Mouse (Mus musculus) stomach, embryonic 16.5 days (tissue): Measurements from ENCODE around the gene Tagap. TPM values are rescaled to one million over a fixed set of nuclear protein-coding genes. Genes with fewer than 3 reads are reported as not detected.
"Not testable (repeated sequence)": the region's sequence is repeated elsewhere in the genome, so short reads cannot be mapped to it uniquely, and the experiment has no call there.

Source experiments
- ATAC-seq: fragments of 200-750 bp; cut with Nextera tagmentation; 2 replicates; pipeline ENCODE4 v1.8.0; 2017; ENCODE audit warnings: moderate number of reproducible peaks, moderate TSS enrichment; ENCODE audit not compliant: insufficient read depth, low FRiP score
- H3K27ac ChIP-seq: fragments of 300-500 bp; sonication (generic); 2 replicates; pipeline ENCODE4 v1.5.1; 2014; ENCODE audit warnings: low read length
- H3K27me3 ChIP-seq: fragments of 300-500 bp; sonication (generic); 2 replicates; pipeline ENCODE4 v1.6.1; 2014; ENCODE audit warnings: low read length, control low read depth, mixed read lengths; ENCODE audit not compliant: control insufficient read depth, insufficient read depth
- H3K36me3 ChIP-seq: fragments of 300-500 bp; sonication (generic); 2 replicates; pipeline ENCODE4 v1.6.1; 2014; ENCODE audit warnings: low read length; ENCODE audit not compliant: control insufficient read depth, insufficient read depth
- H3K4me1 ChIP-seq: fragments of 300-500 bp; sonication (generic); 2 replicates; pipeline ENCODE4 v1.6.1; 2014; ENCODE audit warnings: low read length, control low read depth, mixed read lengths; ENCODE audit not compliant: control insufficient read depth, insufficient read depth
- H3K4me2 ChIP-seq: fragments of 300-500 bp; sonication (generic); 2 replicates; pipeline ENCODE4 v1.6.1; 2014; ENCODE audit warnings: low read depth, low read length, mixed read lengths
- H3K4me3 ChIP-seq: fragments of 300-500 bp; sonication (generic); replicated peaks from 2 replicates; pipeline ENCODE4 v1.5.1; 2014; ENCODE audit warnings: mild to moderate bottlenecking, low read length
- H3K9ac ChIP-seq: fragments of 300-500 bp; sonication (generic); 2 replicates; pipeline ENCODE4 v1.6.1; 2014; ENCODE audit warnings: low read length
- H3K9me3 ChIP-seq: fragments of 300-500 bp; sonication (generic); replicated peaks from 2 replicates; pipeline ENCODE4 v1.6.1; 2016; ENCODE audit warnings: low read length, control low read depth; ENCODE audit not compliant: control insufficient read depth
- WGBS: fragments of 180-500 bp; shearing (Covaris S2); extraction: QIAGEN DNeasy Blood & Tissue Kit; methylation state at CpG from one replicate; pipeline ENCODE4 v1.1.7; 2014; 5-methylcytosine and 5-hydroxymethylcytosine counted together
- polyA plus RNA-seq: library from polyadenylated mRNA; unstranded; fragments of >200 nt; fragmentation: Nextera tagmentation; extraction: Ambion mirVana; gene quantifications from 2 replicates; pipeline ENCODE4 v1.2.1, GENCODE M21; 2015

Tagap gene
- polyA plus RNA-seq, 1 experiment from 2014 or later = 1.6 TPM

DNA sequence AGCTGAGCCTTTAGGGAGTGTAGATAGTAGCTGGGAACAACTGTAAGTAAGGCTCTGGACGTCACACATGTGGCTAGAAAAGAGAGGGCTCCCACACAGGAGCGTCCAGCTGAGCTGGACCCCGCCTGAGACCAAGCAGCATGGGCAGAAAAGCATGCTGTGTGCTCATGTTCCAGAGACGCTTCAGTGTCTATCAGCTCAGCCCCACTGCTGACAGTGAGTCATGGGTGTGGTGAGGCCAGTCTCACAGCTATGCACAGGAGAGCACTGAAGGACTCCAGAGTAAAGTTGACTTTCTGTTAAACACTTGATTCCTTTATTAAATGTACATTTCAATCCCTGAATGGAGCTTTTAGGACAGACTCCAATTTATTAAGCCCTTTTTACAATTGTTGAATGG, 25.5 kb downstream of the Tagap start:
- WGBS = no CpG with 5 or more reads among the region's 4 CpGs
- ATAC-seq = not testable (repeated sequence)

DNA sequence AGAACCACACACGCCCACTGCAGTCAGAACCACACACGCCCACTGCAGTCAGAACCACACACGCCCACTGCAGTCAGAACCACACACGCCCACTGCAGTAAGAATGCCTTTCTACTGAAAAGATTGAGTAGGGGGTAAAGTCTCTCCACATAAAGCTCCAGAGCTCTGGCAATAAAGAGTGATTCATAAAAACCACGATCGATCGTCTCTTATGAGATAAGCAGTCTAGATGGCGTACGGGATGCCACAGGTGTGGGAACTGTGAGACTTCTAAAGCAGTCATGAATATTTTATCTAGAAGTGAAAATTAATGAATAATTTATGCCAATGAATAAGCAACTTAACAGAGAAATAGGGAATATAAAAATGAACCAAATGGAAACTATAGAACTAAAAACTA, 31.4 kb downstream of the Tagap start:
- H3K36me3 ChIP-seq, H3K27ac ChIP-seq, H3K9ac ChIP-seq, ATAC-seq, H3K4me3 ChIP-seq, H3K4me2 ChIP-seq, H3K9me3 ChIP-seq, H3K4me1 ChIP-seq, H3K27me3 ChIP-seq: not testable (repeated sequence)
- WGBS = 86% methylated on average over 7 of the region's 9 CpGs

More for the DNA sequence above, 25.5 kb downstream of the Tagap start:
- not testable (repeated sequence) for H3K27ac ChIP-seq, H3K9ac ChIP-seq, H3K27me3 ChIP-seq, H3K9me3 ChIP-seq, H3K36me3 ChIP-seq, H3K4me2 ChIP-seq, H3K4me1 ChIP-seq, H3K4me3 ChIP-seq

DNA sequence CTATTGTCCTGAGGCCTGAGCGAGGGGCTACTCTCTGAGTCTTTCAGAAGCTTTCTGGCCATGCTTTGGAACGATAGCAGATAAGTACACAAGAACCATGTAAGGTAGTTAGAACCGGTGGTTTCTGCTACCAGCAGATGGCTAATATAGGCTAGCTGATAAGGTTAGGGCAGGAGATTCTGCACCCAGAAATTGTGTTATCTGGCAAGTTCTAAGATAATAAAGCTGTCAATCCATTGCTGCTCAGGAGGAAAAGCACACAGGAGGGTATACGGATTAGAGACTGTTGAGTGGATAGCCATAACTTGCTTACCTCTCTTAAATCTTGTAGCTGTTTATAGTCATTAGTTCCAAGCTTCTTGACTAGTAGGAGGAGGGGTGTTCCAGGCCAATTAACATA, 37.5 kb downstream of the Tagap start:
- not testable (repeated sequence) for H3K4me1 ChIP-seq, H3K4me3 ChIP-seq, H3K9me3 ChIP-seq, ATAC-seq, H3K27me3 ChIP-seq, H3K9ac ChIP-seq, H3K4me2 ChIP-seq, H3K27ac ChIP-seq, H3K36me3 ChIP-seq
- 79% methylated on average over 4 of the region's 4 CpGs for WGBS

- ATAC-seq, H3K27me3 ChIP-seq, H3K9ac ChIP-seq, H3K4me3 ChIP-seq, H3K4me2 ChIP-seq, H3K4me1 ChIP-seq, H3K36me3 ChIP-seq, H3K9me3 ChIP-seq, H3K27ac ChIP-seq: not testable (repeated sequence)
- 79% methylated on average over 2 of the region's 2 CpGs for WGBS
Observed at GRCm38 (mm10) chr17:7964398-7964797, 38.6 kb downstream of the Tagap start.

DNA sequence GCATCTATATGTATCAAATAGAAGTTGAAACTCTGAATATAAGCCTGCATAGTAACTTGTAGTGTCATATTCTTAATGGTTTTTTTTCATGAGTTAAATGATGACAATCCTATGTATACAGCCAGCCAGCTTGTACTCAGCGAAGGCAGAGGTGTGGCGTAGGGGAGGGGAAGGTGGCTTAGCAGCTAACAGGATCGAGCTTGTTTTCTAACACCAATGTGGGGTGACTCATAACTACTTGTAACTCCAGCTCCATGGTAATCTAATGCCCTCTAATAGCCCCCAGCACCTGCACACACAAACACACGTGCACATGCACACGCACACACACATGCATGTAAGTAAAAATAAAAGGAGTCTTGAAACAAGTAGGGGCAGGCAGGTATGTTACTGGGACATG, 42.7 kb downstream of the Tagap start:
- H3K4me1 ChIP-seq, H3K27ac ChIP-seq, H3K4me2 ChIP-seq, H3K9ac ChIP-seq, H3K9me3 ChIP-seq, H3K4me3 ChIP-seq, H3K36me3 ChIP-seq, H3K27me3 ChIP-seq: not testable (repeated sequence)
- 67% methylated on average over 3 of the region's 5 CpGs for WGBS
- peak; percentile 68; the same call in 1 of the 2 replicates for ATAC-seq

- H3K36me3 ChIP-seq, ATAC-seq: not testable (repeated sequence)
- WGBS = 63% methylated on average over 2 of the region's 6 CpGs
Observed at GRCm38 (mm10) chr17:7969782-7970181, 44.0 kb downstream of the Tagap start.

GRCm38 (mm10) chr17:7983484-7983883, 57.7 kb downstream of the Tagap start:
- not testable (repeated sequence) for H3K36me3 ChIP-seq, H3K9me3 ChIP-seq, H3K4me3 ChIP-seq, H3K4me1 ChIP-seq, ATAC-seq, H3K27ac ChIP-seq, H3K4me2 ChIP-seq, H3K9ac ChIP-seq, H3K27me3 ChIP-seq
- WGBS = 71% methylated on average over 1 of the region's 2 CpGs

More at GRCm38 (mm10) chr17:7969782-7970181, 44.0 kb downstream of the Tagap start:
- H3K4me1 ChIP-seq, H3K4me3 ChIP-seq, H3K9ac ChIP-seq, H3K27me3 ChIP-seq, H3K27ac ChIP-seq, H3K9me3 ChIP-seq, H3K4me2 ChIP-seq: not testable (repeated sequence)

Other genes with a start within 250 kb of the Tagap start
- gene Fndc1, start 98.7 kb upstream of the Tagap start, polyA plus RNA-seq = 42.3 and 47.6 TPM in 2 replicates
- gene Rsph3a, start 19.6 kb downstream of the Tagap start, polyA plus RNA-seq = 57.8 and 59.4 TPM in 2 replicates
- 0.09 TPM in 1 of 2 replicates, not detected in the other for gene Gm49673, start 221.8 kb downstream of the Tagap start, polyA plus RNA-seq
- 29.6 and 33.3 TPM in 2 replicates for gene Rnaset2a, start 222.1 kb downstream of the Tagap start, polyA plus RNA-seq
- gene Fgfr1op, start 239.5 kb downstream of the Tagap start, polyA plus RNA-seq = 32.8 and 33.7 TPM in 2 replicates